11 mouse cellular contexts compared by ENCODE assay signal in genomic region chr11:6567951-6568350, GRCm38 (mm10). TPM values are rescaled to one million over a fixed set of nuclear protein-coding genes. Genes with fewer than 3 reads are reported as not detected.
A peak's percentile ranks its signal among the peaks of the same experiment; 100 is the strongest.
DNase-seq lines count a peak whose midpoint lies in the region; ATAC-seq and TF ChIP-seq lines count a peak whose summit lies in the region.
"Had no signal": no experiment of that assay in that cellular context is flagged by ENCODE, and none has a peak within 500 bp of the region (broad histone marks: within the 10 kb centered on the region; RNA-seq: fewer than 3 reads in every experiment).

No protein-coding gene starts in this region.

- peaks cover 20% of the 10 kb centered on the region; the same call in 1 of the 2 replicates for H3K36me3 ChIP-seq in hindbrain, embryonic 13.5 days
- no peaks in the 10 kb centered on the region for H3K36me3 ChIP-seq in hindbrain, embryonic 11.5 days (ENCODE audit: control insufficient read depth, insufficient read depth, low read length)
- peaks cover 9 to 24% of the 10 kb centered on the region in 2 experiments for H3K36me3 ChIP-seq in MEL (ENCODE audit: control insufficient read depth in 1 of 2, insufficient read depth in 2 of 2, low read length in 2 of 2)
- H3K36me3 ChIP-seq in liver, embryonic 15.5 days (replicated peaks): peaks cover 48% of the 10 kb centered on the region

- TF ChIP-seq CTCF in MEL (IDR thresholded peaks at IDR 0.05 in 2 of 3, conservative IDR thresholded peaks at IDR 0.05 in 1 of 3; ENCODE audit: control insufficient read depth in 1 of 3, insufficient read depth in 1 of 3, low read depth in 2 of 3, low read length in 3 of 3, poor library complexity in 1 of 3, severe bottlenecking in 1 of 3): no peak
- TF ChIP-seq CTCF in brain, embryonic 14.5 days (IDR thresholded peaks at IDR 0.05; ENCODE audit: borderline replicate concordance, extremely low read depth, insufficient read depth, insufficient read length): no peak

- TF ChIP-seq POLR2A in MEL (IDR thresholded peaks at IDR 0.05; ENCODE audit: control insufficient read depth in 1 of 2, insufficient read depth in 1 of 2, low read depth in 1 of 2, low read length in 2 of 2, poor library complexity in 1 of 2): no peak
- no peak for TF ChIP-seq POLR2A in brain, embryonic 14.5 days (IDR thresholded peaks at IDR 0.05; ENCODE audit: borderline replicate concordance, extremely low read depth, insufficient read depth, insufficient read length, poor library complexity, severe bottlenecking)

- H3K27ac ChIP-seq in hindbrain, embryonic 13.5 days: peak overlapping the region; percentile 75
- H3K27ac ChIP-seq in hindbrain, embryonic 11.5 days (ENCODE audit: low read depth, low read length): no peak overlapping the region
- H3K27ac ChIP-seq in MEL (ENCODE audit: control insufficient read depth, low read depth, low read length): 0 out of 2 replicates have a peak overlapping the region, but pooled peaks have one; percentile 9
- H3K27ac ChIP-seq in liver, embryonic 15.5 days (replicated peaks): peak overlapping the region; percentile 8; the same call in 1 of the 2 replicates
- H3K27ac ChIP-seq: kidney, postnatal 0 days had no signal

- DNase-seq in hindbrain, embryonic 11.5 days (ENCODE audit: low spot score): no peak
- peak; percentile 45 for DNase-seq in MEL (ENCODE audit: low read depth, low spot score)
- peak; percentile 17 for DNase-seq in brain, embryonic 14.5 days (ENCODE audit: low read depth)
- no peak for DNase-seq in left cerebral cortex, postnatal 14 days (ENCODE audit: low spot score in 2 of 2)
- no peak for DNase-seq in embryo, embryonic 10 days (ENCODE audit: low spot score)
- no peak for DNase-seq in kidney, postnatal 4 days
- DNase-seq: lung, postnatal 36 days had no signal

- H3K9ac ChIP-seq in hindbrain, embryonic 13.5 days: 0 out of 2 replicates have a peak overlapping the region, but pooled peaks have one; percentile 40
- no peak overlapping the region for H3K9ac ChIP-seq in hindbrain, embryonic 11.5 days (ENCODE audit: low read depth, low read length)
- H3K9ac ChIP-seq in MEL (ENCODE audit: control insufficient read depth, low read depth, low read length, poor library complexity, severe bottlenecking): no peak overlapping the region
- no peak overlapping the region for H3K9ac ChIP-seq in liver, embryonic 15.5 days

- TF ChIP-seq EP300 in MEL (IDR thresholded peaks at IDR 0.05; ENCODE audit: low read depth in 1 of 2, low read length in 2 of 2): 0 out of 4 replicates have a peak, but pooled peaks of 1 of the 2 experiments have one; percentile 7

- TF ChIP-seq RAD21 in MEL (IDR thresholded peaks at IDR 0.05; ENCODE audit: low read depth, low read length): no peak

- H3K79me2 ChIP-seq in MEL (ENCODE audit: control insufficient read depth, insufficient read depth, low read length, poor library complexity): peaks cover 27% of the 10 kb centered on the region

- no peak for ATAC-seq in hindbrain, embryonic 13.5 days (ENCODE audit: low FRiP score)
- no peak for ATAC-seq in hindbrain, embryonic 11.5 days (ENCODE audit: low FRiP score)
- peak; percentile 40; the same call in 1 of the 2 replicates for ATAC-seq in liver, embryonic 15.5 days (ENCODE audit: insufficient read depth)

- 83% methylated on average over 8 of the region's 8 CpGs for WGBS in hindbrain, embryonic 13.5 days
- 91% methylated on average over 8 of the region's 8 CpGs for WGBS in hindbrain, embryonic 11.5 days
- WGBS in liver, embryonic 15.5 days (ENCODE audit: insufficient replicate concordance): 19% methylated on average over 8 of the region's 8 CpGs

- no peak overlapping the region for H3K4me2 ChIP-seq in hindbrain, embryonic 13.5 days
- no peak overlapping the region for H3K4me2 ChIP-seq in hindbrain, embryonic 11.5 days (replicated peaks; ENCODE audit: low read depth, low read length)
- peak overlapping the region; percentile 8; the same call in 1 of the 2 replicates for H3K4me2 ChIP-seq in liver, embryonic 15.5 days

- no peak overlapping the region for H3K4me3 ChIP-seq in hindbrain, embryonic 13.5 days
- no peak overlapping the region for H3K4me3 ChIP-seq in hindbrain, embryonic 11.5 days (ENCODE audit: low read depth, low read length)
- H3K4me3 ChIP-seq in MEL (ENCODE audit: control insufficient read depth in 1 of 2, insufficient read depth in 1 of 2, low read depth in 2 of 2, low read length in 2 of 2): no peak overlapping the region
- no peak overlapping the region for H3K4me3 ChIP-seq in liver, embryonic 15.5 days (replicated peaks)

- H3K27me3 ChIP-seq in hindbrain, embryonic 13.5 days: no peaks in the 10 kb centered on the region
- H3K27me3 ChIP-seq in hindbrain, embryonic 11.5 days (ENCODE audit: control insufficient read depth, insufficient read depth, low read length): no peaks in the 10 kb centered on the region
- H3K27me3 ChIP-seq in MEL (ENCODE audit: control insufficient read depth in 1 of 2, insufficient read depth in 2 of 2, low read length in 2 of 2): no peaks in the 10 kb centered on the region
- no peaks in the 10 kb centered on the region for H3K27me3 ChIP-seq in liver, embryonic 15.5 days

- H3K9me3 ChIP-seq in hindbrain, embryonic 13.5 days: no peaks in the 10 kb centered on the region
- H3K9me3 ChIP-seq in hindbrain, embryonic 11.5 days (ENCODE audit: control insufficient read depth, low read length): no peaks in the 10 kb centered on the region
- H3K9me3 ChIP-seq in MEL (replicated peaks; ENCODE audit: insufficient read depth, low read length): no peaks in the 10 kb centered on the region
- H3K9me3 ChIP-seq in liver, embryonic 15.5 days (replicated peaks): no peaks in the 10 kb centered on the region
- H3K9me3 ChIP-seq: G1E had no signal

- H3K4me1 ChIP-seq in hindbrain, embryonic 13.5 days (replicated peaks): peaks cover 26% of the 10 kb centered on the region
- peaks cover 4% of the 10 kb centered on the region; the same call in 1 of the 2 replicates for H3K4me1 ChIP-seq in hindbrain, embryonic 11.5 days (replicated peaks; ENCODE audit: control insufficient read depth, insufficient read depth, low read length)
- peaks cover 14 to 20% of the 10 kb centered on the region in 2 experiments for H3K4me1 ChIP-seq in MEL (ENCODE audit: control insufficient read depth in 1 of 2, insufficient read depth in 2 of 2, low read length in 2 of 2)
- peaks cover 44% of the 10 kb centered on the region for H3K4me1 ChIP-seq in liver, embryonic 15.5 days (replicated peaks)

- intact Hi-C loops in left cerebral cortex, postnatal 14 days (cut with DNase I): no loop called here

TF ChIP-seq in MEL, 35 proteins besides CTCF, POLR2A, EP300 and RAD21:
- no peak for TF ChIP-seq RCOR1 (IDR thresholded peaks at IDR 0.05; ENCODE audit: low read depth, low read length)
- peak; percentile 36 for TF ChIP-seq GATA1 (IDR thresholded peaks at IDR 0.05; ENCODE audit: low read depth, low read length)
- TF ChIP-seq MAZ (IDR thresholded peaks at IDR 0.05; ENCODE audit: low read depth, low read length): no peak
- no peak for TF ChIP-seq MAFK (IDR thresholded peaks at IDR 0.05; ENCODE audit: borderline replicate concordance, low read depth, low read length)

RNA-seq across cellular contexts. Expression of gene Ccm2, which starts 21.3 kb away (rescaled TPM):
- polyA plus RNA-seq in hindbrain, embryonic 13.5 days (2015; fragmentation: Nextera tagmentation; extraction: Ambion mirVana): 94.1 and 99.0 TPM in 2 replicates
- polyA plus RNA-seq in hindbrain, embryonic 11.5 days (2014; fragmentation: Nextera tagmentation; extraction: Ambion mirVana): 88.2 and 88.4 TPM in 2 replicates
- 65.2 and 66.4 TPM in 2 replicates for total RNA-seq in MEL (2012; rRNA removed)
- polyA plus RNA-seq in MEL (2012; ENCODE audit: insufficient read depth in 1 of 2, insufficient read length in 2 of 2, low read depth in 1 of 2, low replicate concordance in 2 of 2, missing spikeins in 1 of 2): 10 to 100 TPM in 1 of 2 experiments, not detected in 1; 49.2 TPM
- polyA plus RNA-seq in brain, embryonic 14.5 days (2012; rRNA removed): 91.9 and 113 TPM in 2 replicates
- 40.1 and 43.9 TPM in 2 replicates for polyA plus RNA-seq in liver, embryonic 15.5 days (2015; fragmentation: Nextera tagmentation; extraction: Ambion mirVana)
- 10 to 100 TPM; 54.3 to 54.4 TPM for total RNA-seq in left cerebral cortex, postnatal 14 days (2021)

RNA-seq across cellular contexts. Expression of gene Nacad, which starts 37.9 kb away (rescaled TPM):
- 87.6 and 90.0 TPM in 2 replicates for polyA plus RNA-seq in hindbrain, embryonic 13.5 days (2015; fragmentation: Nextera tagmentation; extraction: Ambion mirVana)
- polyA plus RNA-seq in hindbrain, embryonic 11.5 days (2014; fragmentation: Nextera tagmentation; extraction: Ambion mirVana): 44.3 and 44.8 TPM in 2 replicates
- total RNA-seq in MEL (2012; rRNA removed): 0.10 and 0.12 TPM in 2 replicates
- polyA plus RNA-seq in MEL (2012; ENCODE audit: insufficient read depth in 1 of 2, insufficient read length in 2 of 2, low read depth in 1 of 2, low replicate concordance in 2 of 2, missing spikeins in 1 of 2): under 1 TPM in 1 of 2 experiments, not detected in 1; 0.32 TPM
- 92.6 and 134 TPM in 2 replicates for polyA plus RNA-seq in brain, embryonic 14.5 days (2012; rRNA removed)
- polyA plus RNA-seq in liver, embryonic 15.5 days (2015; fragmentation: Nextera tagmentation; extraction: Ambion mirVana): 5.2 and 5.3 TPM in 2 replicates
- total RNA-seq in left cerebral cortex, postnatal 14 days (2021): 10 to 100 TPM; 59.0 to 61.0 TPM
- polyA plus RNA-seq: G1E had no signal

RNA-seq across cellular contexts. Expression of gene Myo1g, which starts 47.2 kb away (rescaled TPM):
- 0.42 and 0.48 TPM in 2 replicates for polyA plus RNA-seq in hindbrain, embryonic 13.5 days (2015; fragmentation: Nextera tagmentation; extraction: Ambion mirVana)
- polyA plus RNA-seq in hindbrain, embryonic 11.5 days (2014; fragmentation: Nextera tagmentation; extraction: Ambion mirVana): 0.43 and 0.53 TPM in 2 replicates
- 19.4 and 22.8 TPM in 2 replicates for total RNA-seq in MEL (2012; rRNA removed)
- polyA plus RNA-seq in MEL (2012; ENCODE audit: insufficient read depth in 1 of 2, insufficient read length in 2 of 2, low read depth in 1 of 2, low replicate concordance in 2 of 2, missing spikeins in 1 of 2): 10 to 100 TPM in 1 of 2 experiments, not detected in 1; 33.3 TPM
- polyA plus RNA-seq in brain, embryonic 14.5 days (2012; rRNA removed): 0.56 and 0.79 TPM in 2 replicates
- 9.4 and 9.6 TPM in 2 replicates for polyA plus RNA-seq in liver, embryonic 15.5 days (2015; fragmentation: Nextera tagmentation; extraction: Ambion mirVana)
- under 1 TPM; 0.40 to 0.68 TPM for total RNA-seq in left cerebral cortex, postnatal 14 days (2021)

RNA-seq across cellular contexts. Expression of gene Tbrg4, which starts 57.9 kb away (rescaled TPM):
- polyA plus RNA-seq in hindbrain, embryonic 13.5 days (2015; fragmentation: Nextera tagmentation; extraction: Ambion mirVana): 29.2 and 34.0 TPM in 2 replicates
- polyA plus RNA-seq in hindbrain, embryonic 11.5 days (2014; fragmentation: Nextera tagmentation; extraction: Ambion mirVana): 31.8 and 34.6 TPM in 2 replicates
- 191 and 192 TPM in 2 replicates for total RNA-seq in MEL (2012; rRNA removed)
- 100 to 1,000 TPM; 278 to 756 TPM for polyA plus RNA-seq in MEL (2012; ENCODE audit: insufficient read depth in 1 of 2, insufficient read length in 2 of 2, low read depth in 1 of 2, low replicate concordance in 2 of 2, missing spikeins in 1 of 2)
- 86.0 and 103 TPM in 2 replicates for polyA plus RNA-seq in brain, embryonic 14.5 days (2012; rRNA removed)
- 31.0 and 33.3 TPM in 2 replicates for polyA plus RNA-seq in liver, embryonic 15.5 days (2015; fragmentation: Nextera tagmentation; extraction: Ambion mirVana)
- 10 to 100 TPM; 46.4 to 47.9 TPM for total RNA-seq in left cerebral cortex, postnatal 14 days (2021)

Comparison
In these comparisons a context has a peak if more than half of its experiments do, and no peak if none do; other contexts are left out.
1. DNase-seq: peak in MEL (single experiment) and brain, embryonic 14.5 days (single experiment); none in hindbrain, embryonic 11.5 days (single experiment), left cerebral cortex, postnatal 14 days (0 of 2), embryo, embryonic 10 days (single experiment) and kidney, postnatal 4 days (0 of 2).